Mouse (Mus musculus) liver, adult 2 months (tissue): ENCODE results near the gene Gramd1c.

ENCODE experiments used
- CTCF ChIP-seq: fragments of 200-500 bp; IDR thresholded peaks from 2 replicates; pipeline ENCODE4 v1.5.1; 2011; ENCODE audit warnings: low read depth, low read length, control low read depth
- POLR2A ChIP-seq: fragments of 200-500 bp; IDR thresholded peaks from 2 replicates; pipeline ENCODE4 v1.6.1; 2011; ENCODE audit warnings: low read length, control low read depth; ENCODE audit not compliant: insufficient read depth; ENCODE audit errors: extremely low read depth

GRCm38 (mm10) chr16:44011010-44011409, 52.1 kb downstream of the Gramd1c start:
- TF ChIP-seq POLR2A, result no peak
- no peak for TF ChIP-seq CTCF
